Mouse (Mus musculus) liver, adult 2 months (tissue): ENCODE measurements around the gene Nlrx1. TPM values are rescaled to one million over a fixed set of nuclear protein-coding genes. Genes with fewer than 3 reads are reported as not detected.

ENCODE experiments used
- DNase-seq: peaks from one replicate; pipeline ENCODE4 v3.0.0-alpha.2; 2011; ENCODE audit warnings: low read depth, low spot score; ENCODE audit errors: extremely low read depth
- H3K27ac ChIP-seq: fragments of 200-500 bp; replicated peaks from 2 replicates; pipeline ENCODE4 v1.5.1; 2012; ENCODE audit warnings: low read depth, mild to moderate bottlenecking, control low read depth, inconsistent platforms, low read length; ENCODE audit not compliant: insufficient read depth
- H3K27me3 ChIP-seq: fragments of 200-500 bp; 2 replicates; pipeline ENCODE4 v1.6.1; 2012; ENCODE audit warnings: mild to moderate bottlenecking, moderate library complexity, low read length, inconsistent platforms; ENCODE audit not compliant: control insufficient read depth, insufficient read depth
- H3K36me3 ChIP-seq: fragments of 200-500 bp; 2 replicates; pipeline ENCODE4 v1.6.1; 2012; ENCODE audit warnings: low read length, inconsistent platforms; ENCODE audit not compliant: control insufficient read depth, insufficient read depth
- H3K4me1 ChIP-seq: fragments of 200-500 bp; 2 replicates; pipeline ENCODE4 v1.6.1; 2011; ENCODE audit warnings: low read length; ENCODE audit not compliant: control insufficient read depth, insufficient read depth
- H3K4me3 ChIP-seq: fragments of 200-500 bp; 2 replicates; pipeline ENCODE4 v1.5.1; 2011; ENCODE audit warnings: low read depth, mild to moderate bottlenecking, control low read depth, low read length, moderate library complexity; ENCODE audit not compliant: insufficient read depth
- H3K79me2 ChIP-seq: fragments of 200-500 bp; 2 replicates; pipeline ENCODE4 v1.6.1; 2012; ENCODE audit warnings: inconsistent platforms, mild to moderate bottlenecking, low read length, moderate library complexity; ENCODE audit not compliant: control insufficient read depth, insufficient read depth
- H3K9ac ChIP-seq: fragments of 200-500 bp; 2 replicates; pipeline ENCODE4 v1.6.1; 2012; ENCODE audit warnings: low read depth, mild to moderate bottlenecking, control low read depth, inconsistent platforms, low read length
- CTCF ChIP-seq: fragments of 200-500 bp; IDR thresholded peaks from 2 replicates; pipeline ENCODE4 v1.5.1; 2011; ENCODE audit warnings: low read depth, low read length, control low read depth
- POLR2A ChIP-seq: fragments of 200-500 bp; IDR thresholded peaks from 2 replicates; pipeline ENCODE4 v1.6.1; 2011; ENCODE audit warnings: low read length, control low read depth; ENCODE audit not compliant: insufficient read depth; ENCODE audit errors: extremely low read depth
- WGBS: fragments of 180-500 bp; shearing (Covaris S2); methylation state at CpG from one replicate; pipeline ENCODE4 v1.1.7; 2018; 5-methylcytosine and 5-hydroxymethylcytosine counted together
- polyA plus RNA-seq: library from polyadenylated mRNA; depleted of rRNA; stranded (reverse); fragments of >200 nt; gene quantifications from 2 replicates; pipeline ENCODE4 v1.2.3, GENCODE M21; 2012
- total RNA-seq: library from RNA; depleted of rRNA; stranded (reverse); fragments of >200 nt; gene quantifications from 2 replicates; pipeline ENCODE4 v1.2.3, GENCODE M21; 2014

The Nlrx1 gene
- total and polyA plus RNA-seq, 2 experiments = 3.5 to 10.0 TPM

GRCm38 (mm10) chr9:44311136-44312134 is 43.0 kb upstream of the Nlrx1 start:
- Histone ChIP-seq H3K4me3 (no peak overlapping the region), H3K4me1 (peaks cover 8% of the 10 kb centered on the region), H3K79me2 (no peaks in the 10 kb centered on the region), H3K27me3 (no peaks in the 10 kb centered on the region), H3K9ac (no peak overlapping the region), H3K27ac (peak overlapping the region; percentile 46), H3K36me3 (peaks cover 36% of the 10 kb centered on the region; the same call in 1 of the 2 replicates)
- no peak for DNase-seq
- 0 out of 2 replicates have a peak, but pooled peaks have one; percentile 6 for TF ChIP-seq POLR2A
- TF ChIP-seq CTCF = no peak
- WGBS = 69% methylated on average over 27 of the region's 27 CpGs

DNA sequence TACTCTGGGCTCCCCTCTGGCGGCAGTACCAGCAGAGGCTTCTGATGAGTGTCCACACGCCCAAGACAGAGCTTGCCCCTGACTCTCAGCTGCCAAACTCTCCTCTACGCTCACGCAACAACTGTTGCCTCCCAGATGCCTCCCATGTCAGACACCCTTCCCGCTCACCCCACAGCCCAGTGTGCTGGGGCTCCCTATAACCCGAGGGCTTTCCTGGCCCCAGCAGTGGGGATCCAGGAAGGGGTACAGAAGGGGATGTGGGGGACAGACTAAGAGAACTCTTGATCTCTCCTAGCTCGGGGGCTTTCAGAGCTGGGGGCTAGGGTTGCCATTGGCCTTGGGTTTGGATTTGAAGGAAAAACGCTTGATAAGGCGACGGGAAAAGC is 42.3 kb upstream of the Nlrx1 start:
- Histone ChIP-seq H3K79me2 (no peaks in the 10 kb centered on the region), H3K4me1 (peaks cover 8% of the 10 kb centered on the region), H3K9ac (no peak overlapping the region), H3K27ac (peak overlapping the region; percentile 31), H3K4me3 (no peak overlapping the region), H3K36me3 (peaks cover 33% of the 10 kb centered on the region; the same call in 1 of the 2 replicates), H3K27me3 (no peaks in the 10 kb centered on the region)
- no peak for DNase-seq
- 76% methylated on average over 10 of the region's 10 CpGs for WGBS
- TF ChIP-seq CTCF (no peak), POLR2A (no peak)

- Histone ChIP-seq H3K4me1 (peaks cover 9% of the 10 kb centered on the region), H3K27me3 (no peaks in the 10 kb centered on the region), H3K36me3 (peaks cover 28% of the 10 kb centered on the region; the same call in 1 of the 2 replicates), H3K4me3 (no peak overlapping the region), H3K79me2 (peaks cover 5% of the 10 kb centered on the region; the same call in 1 of the 2 replicates), H3K9ac (no peak overlapping the region), H3K27ac (peak overlapping the region; percentile 56)
- DNase-seq = peak; percentile 82
- WGBS = 24% methylated on average over 3 of the region's 3 CpGs
- no peak for TF ChIP-seq POLR2A
- TF ChIP-seq CTCF = no peak
Measured at GRCm38 (mm10) chr9:44309756-44310155, 41.4 kb upstream of the Nlrx1 start.

DNA sequence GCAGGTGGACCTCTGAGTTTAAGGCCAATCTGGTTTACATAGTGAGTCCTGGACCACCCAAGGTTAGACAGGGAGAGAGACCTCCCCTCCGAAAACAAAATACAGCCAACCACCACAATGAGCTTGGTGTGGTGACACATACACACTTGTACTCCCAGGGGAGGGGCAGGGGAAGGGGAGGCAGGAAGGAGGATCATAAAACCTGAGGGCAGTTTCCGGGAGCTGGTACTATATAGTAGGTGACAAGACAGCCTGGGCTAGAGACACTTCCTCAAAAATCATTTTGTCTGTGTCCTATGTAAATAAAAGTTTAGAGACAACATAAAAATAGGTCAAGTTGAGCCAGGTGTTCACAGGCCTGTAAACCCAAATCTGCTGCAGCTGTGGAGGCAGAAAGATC is 38.8 kb upstream of the Nlrx1 start:
- TF ChIP-seq CTCF = no peak
- no peak for TF ChIP-seq POLR2A
- DNase-seq = no peak
- Histone ChIP-seq H3K9ac (no peak overlapping the region), H3K4me3 (no peak overlapping the region), H3K79me2 (peaks cover 7% of the 10 kb centered on the region; the same call in 1 of the 2 replicates), H3K36me3 (peaks cover 10% of the 10 kb centered on the region; the same call in 1 of the 2 replicates), H3K27ac (no peak overlapping the region), H3K4me1 (peaks cover 12% of the 10 kb centered on the region), H3K27me3 (no peaks in the 10 kb centered on the region)
- 95% methylated on average over 2 of the region's 2 CpGs for WGBS

DNA sequence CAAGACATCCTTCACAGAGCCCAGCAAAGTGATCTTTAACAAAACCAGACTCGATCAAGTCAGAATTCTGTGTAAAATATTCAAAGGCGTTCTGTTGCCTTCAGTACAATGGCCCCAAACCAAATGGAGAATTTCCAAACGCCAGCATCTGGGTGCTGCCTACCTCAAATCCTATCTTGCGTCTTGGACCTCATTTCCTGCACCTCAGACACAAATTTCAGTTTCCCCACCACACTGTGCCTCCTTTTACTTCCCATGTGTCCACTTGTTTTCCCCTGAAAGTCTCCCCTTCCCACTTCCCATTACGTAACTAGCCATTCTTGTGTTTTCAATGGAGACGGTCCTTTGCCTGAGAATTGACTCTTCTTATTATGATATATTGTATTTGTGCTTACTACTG is 38.1 kb upstream of the Nlrx1 start:
- Histone ChIP-seq H3K9ac (no peak overlapping the region), H3K27ac (no peak overlapping the region), H3K27me3 (no peaks in the 10 kb centered on the region), H3K36me3 (peaks cover 9% of the 10 kb centered on the region; the same call in 1 of the 2 replicates), H3K4me1 (peaks cover 12% of the 10 kb centered on the region), H3K79me2 (peaks cover 7% of the 10 kb centered on the region; the same call in 1 of the 2 replicates), H3K4me3 (no peak overlapping the region)
- DNase-seq = no peak
- 89% methylated on average over 6 of the region's 6 CpGs for WGBS
- TF ChIP-seq POLR2A (no peak), CTCF (no peak)
